Mouse (Mus musculus) lung, embryonic 16.5 days (tissue): ENCODE measurements at regions not wholly inside any gene's neighbourhood (a gene's known extent, or its start where the extent isn't known, plus 50 kb on each side); places are given as distances from the start of the nearest gene placed in this dataset.

Experiments used
- ATAC-seq: fragments of 200-750 bp; cut with Nextera tagmentation; 2 replicates; pipeline ENCODE4 v1.8.0; 2017; ENCODE audit warnings: low read depth, mild to moderate bottlenecking, moderate library complexity
- H3K27ac ChIP-seq: fragments of 300-500 bp; sonication (generic); 2 replicates; pipeline ENCODE4 v1.5.1; 2014; ENCODE audit warnings: mild to moderate bottlenecking, control low read depth, low read length
- H3K27me3 ChIP-seq: fragments of 300-500 bp; sonication (generic); 2 replicates; pipeline ENCODE4 v1.6.1; 2014; ENCODE audit warnings: low read depth, low read length, mixed read lengths; ENCODE audit not compliant: control insufficient read depth, insufficient read depth
- H3K36me3 ChIP-seq: fragments of 300-500 bp; sonication (generic); 2 replicates; pipeline ENCODE4 v1.6.1; 2014; ENCODE audit warnings: low read length; ENCODE audit not compliant: control insufficient read depth, insufficient read depth
- H3K4me1 ChIP-seq: fragments of 300-500 bp; sonication (generic); replicated peaks from 2 replicates; pipeline ENCODE4 v1.6.1; 2014; ENCODE audit warnings: low read length, mixed read lengths; ENCODE audit not compliant: control insufficient read depth, insufficient read depth
- H3K4me2 ChIP-seq: fragments of 300-500 bp; sonication (generic); 2 replicates; pipeline ENCODE4 v1.6.1; 2014; ENCODE audit warnings: low read depth, low read length, control low read depth
- H3K4me3 ChIP-seq: fragments of 300-500 bp; sonication (generic); 2 replicates; pipeline ENCODE4 v1.5.1; 2014; ENCODE audit warnings: mild to moderate bottlenecking, low read length, control low read depth
- H3K9ac ChIP-seq: fragments of 300-500 bp; sonication (generic); 2 replicates; pipeline ENCODE4 v1.6.1; 2014; ENCODE audit warnings: low read length, control low read depth
- H3K9me3 ChIP-seq: fragments of 300-500 bp; sonication (generic); 2 replicates; pipeline ENCODE4 v1.6.1; 2016; ENCODE audit warnings: low read length; ENCODE audit not compliant: control insufficient read depth
- WGBS: fragments of 180-500 bp; shearing (Covaris S2); extraction: QIAGEN DNeasy Blood & Tissue Kit; methylation state at CpG from one replicate; pipeline ENCODE4 v1.1.7; 2014; 5-methylcytosine and 5-hydroxymethylcytosine counted together

DNA sequence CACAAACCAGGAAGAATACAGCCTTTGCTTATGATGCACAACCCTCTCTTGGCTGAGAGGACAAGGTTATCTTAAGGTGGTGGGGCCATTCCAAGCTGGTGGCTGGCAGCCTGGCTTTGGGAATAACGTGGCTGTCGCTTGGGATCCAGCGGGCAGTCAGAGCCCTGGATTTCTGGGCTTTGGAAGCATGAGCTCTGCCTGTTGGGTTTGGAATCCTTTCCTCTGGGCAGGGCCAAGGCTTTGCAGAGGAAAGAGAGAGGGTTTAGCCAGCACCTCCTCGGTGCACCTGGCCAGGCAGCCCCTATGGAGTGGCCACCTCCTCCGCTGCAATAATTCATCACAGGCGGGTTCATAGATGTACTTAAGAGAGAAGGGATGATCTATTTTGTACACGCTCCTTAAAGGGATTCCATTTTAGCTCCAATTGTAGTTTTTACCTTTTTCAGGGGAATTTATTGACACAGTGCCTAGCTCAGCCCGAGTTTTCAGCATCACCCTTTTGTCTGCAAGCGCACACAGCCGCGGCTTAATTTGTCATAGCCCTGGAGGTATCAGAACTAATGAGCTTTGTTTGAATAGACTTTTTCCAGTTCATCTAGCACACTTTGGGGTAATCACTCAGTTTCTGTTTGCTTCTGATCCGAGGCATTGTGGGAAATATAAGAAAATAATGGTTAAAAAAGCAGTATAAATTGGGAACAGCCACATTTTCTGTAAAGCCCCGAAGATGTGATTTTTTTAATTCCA, 135.5 kb upstream of the Zfp507 start:
- no peak overlapping the region for H3K9ac ChIP-seq
- no peaks in the 10 kb centered on the region for H3K27me3 ChIP-seq
- H3K4me2 ChIP-seq, result no peak overlapping the region
- H3K4me1 ChIP-seq, result no peaks in the 10 kb centered on the region
- H3K27ac ChIP-seq, result no peak overlapping the region
- no peak for ATAC-seq
- no peaks in the 10 kb centered on the region for H3K9me3 ChIP-seq
- no peaks in the 10 kb centered on the region for H3K36me3 ChIP-seq
- H3K4me3 ChIP-seq, result no peak overlapping the region
- WGBS, result 66% methylated on average over 13 of the region's 13 CpGs

- H3K4me3 ChIP-seq, result no peak overlapping the region
- H3K27ac ChIP-seq, result no peak overlapping the region
- H3K4me2 ChIP-seq, result no peak overlapping the region
- no peaks in the 10 kb centered on the region for H3K36me3 ChIP-seq
- no peak overlapping the region for H3K9ac ChIP-seq
- WGBS, result 94% methylated on average over 4 of the region's 4 CpGs
- peaks cover 4% of the 10 kb centered on the region; the same call in 1 of the 2 replicates for H3K9me3 ChIP-seq
- H3K4me1 ChIP-seq, result no peaks in the 10 kb centered on the region
- ATAC-seq, result no peak
- no peaks in the 10 kb centered on the region for H3K27me3 ChIP-seq
Measured at GRCm38 (mm10) chr7:35926749-35927148, 123.9 kb upstream of the Zfp507 start.

DNA sequence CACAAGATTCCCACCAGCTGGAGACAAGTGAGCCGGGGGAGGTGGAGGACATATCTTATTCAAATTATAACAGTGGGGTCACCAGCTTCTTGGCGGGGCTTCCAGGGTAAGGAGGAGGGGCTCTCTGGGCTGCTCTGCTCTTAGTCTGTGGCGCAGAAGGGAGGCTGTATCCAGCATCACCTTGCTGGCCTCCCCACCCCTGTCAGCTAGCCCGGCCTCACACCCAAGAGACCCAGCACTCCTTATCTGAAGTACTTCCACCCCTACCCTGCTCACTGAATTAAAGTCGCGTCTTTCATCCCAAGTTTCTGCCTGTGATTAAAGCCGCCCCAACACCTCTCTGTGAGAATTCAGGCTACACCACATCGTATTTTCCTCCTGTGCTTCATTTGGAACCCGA, 119.8 kb upstream of the Zfp507 start:
- peak overlapping the region; percentile 14 for H3K4me3 ChIP-seq
- H3K4me2 ChIP-seq, result peak overlapping the region; percentile 37
- H3K27ac ChIP-seq, result no peak overlapping the region
- H3K36me3 ChIP-seq, result no peaks in the 10 kb centered on the region
- ATAC-seq, result peak; percentile 32; the same call in 1 of the 2 replicates
- 19% methylated on average over 9 of the region's 9 CpGs for WGBS
- H3K9ac ChIP-seq, result no peak overlapping the region
- peaks cover 4% of the 10 kb centered on the region; the same call in 1 of the 2 replicates for H3K4me1 ChIP-seq
- H3K27me3 ChIP-seq, result no peaks in the 10 kb centered on the region
- H3K9me3 ChIP-seq, result 0 out of 2 replicates have a peak, but pooled peaks cover 4% of the 10 kb centered on the region

GRCm38 (mm10) chr7:35920884-35921283, 118.1 kb upstream of the Zfp507 start:
- peak; percentile 54 for ATAC-seq
- no peak overlapping the region for H3K4me2 ChIP-seq
- H3K27ac ChIP-seq, result peak overlapping the region; percentile 3; the same call in 1 of the 2 replicates
- H3K36me3 ChIP-seq, result no peaks in the 10 kb centered on the region
- H3K4me3 ChIP-seq, result no peak overlapping the region
- WGBS, result 33% methylated on average over 9 of the region's 9 CpGs
- H3K4me1 ChIP-seq, result peaks cover 4% of the 10 kb centered on the region; the same call in 1 of the 2 replicates
- no peaks in the 10 kb centered on the region for H3K27me3 ChIP-seq
- no peak overlapping the region for H3K9ac ChIP-seq
- no peaks in the 10 kb centered on the region for H3K9me3 ChIP-seq

DNA sequence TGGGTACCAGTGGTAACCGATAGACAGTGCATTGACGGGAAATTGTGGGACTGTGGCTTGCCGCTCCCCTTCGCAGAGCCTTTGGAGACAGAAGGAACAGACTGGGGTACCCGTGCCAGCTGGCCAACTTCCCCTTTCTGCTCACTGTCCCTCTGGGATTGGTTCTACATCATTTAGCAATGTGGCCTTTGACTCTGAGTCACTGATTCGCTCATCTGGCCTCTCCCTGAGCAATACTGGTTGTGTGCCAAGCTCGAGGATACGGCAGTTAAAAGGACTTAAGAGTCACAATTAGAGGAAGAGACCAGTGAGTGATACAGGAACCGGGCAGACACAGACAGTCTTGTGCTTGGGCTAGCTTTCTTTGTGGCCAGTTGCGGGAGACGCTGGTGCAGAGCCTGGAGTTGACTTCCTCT, 117.4 kb upstream of the Zfp507 start:
- Histone ChIP-seq H3K4me1 (peaks cover 4% of the 10 kb centered on the region; the same call in 1 of the 2 replicates), H3K9me3 (no peaks in the 10 kb centered on the region), H3K27ac (no peak overlapping the region), H3K4me2 (no peak overlapping the region), H3K9ac (no peak overlapping the region), H3K27me3 (no peaks in the 10 kb centered on the region), H3K4me3 (no peak overlapping the region), H3K36me3 (no peaks in the 10 kb centered on the region)
- 57% methylated on average over 11 of the region's 11 CpGs for WGBS
- ATAC-seq, result peak; percentile 53

GRCm38 (mm10) chr7:35910109-35910706, 107.4 kb upstream of the Zfp507 start:
- no peak overlapping the region for H3K27ac ChIP-seq
- peak; percentile 36; the same call in 1 of the 2 replicates for ATAC-seq
- 42% methylated on average over 8 of the region's 8 CpGs for WGBS
- no peaks in the 10 kb centered on the region for H3K9me3 ChIP-seq
- H3K4me1 ChIP-seq, result peaks cover 5% of the 10 kb centered on the region; the same call in 1 of the 2 replicates
- H3K9ac ChIP-seq, result no peak overlapping the region
- no peaks in the 10 kb centered on the region for H3K27me3 ChIP-seq
- H3K36me3 ChIP-seq, result no peaks in the 10 kb centered on the region
- no peak overlapping the region for H3K4me3 ChIP-seq
- H3K4me2 ChIP-seq, result peak overlapping the region; percentile 21; the same call in 1 of the 2 replicates

DNA sequence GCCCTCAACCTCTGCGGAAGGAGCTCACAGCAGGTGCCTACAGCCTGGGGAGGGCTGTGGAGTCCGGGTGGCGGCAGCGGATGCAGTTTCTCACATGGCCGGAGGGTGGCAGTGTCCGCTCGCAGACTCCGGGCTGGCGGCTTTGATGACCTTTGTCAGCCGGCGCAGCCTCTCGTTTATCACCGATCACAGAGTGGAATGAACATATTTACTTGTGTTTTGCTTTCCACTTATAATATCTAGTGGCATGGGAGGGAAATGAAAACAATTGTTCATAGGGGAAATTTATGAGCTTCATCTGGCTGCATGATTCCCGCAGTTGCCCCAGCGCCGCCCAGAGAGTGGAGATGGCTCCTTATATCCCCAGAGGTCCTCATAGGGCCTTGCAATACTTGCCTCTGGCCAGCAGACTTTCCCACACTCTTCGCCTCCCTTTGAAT, 99.2 kb upstream of the Zfp507 start:
- H3K4me3 ChIP-seq, result peak overlapping the region; percentile 27
- peak overlapping the region; percentile 25 for H3K4me2 ChIP-seq
- ATAC-seq, result peak; percentile 63; the same call in 1 of the 2 replicates
- no peak overlapping the region for H3K27ac ChIP-seq
- peaks cover 8% of the 10 kb centered on the region for H3K4me1 ChIP-seq
- no peaks in the 10 kb centered on the region for H3K27me3 ChIP-seq
- no peaks in the 10 kb centered on the region for H3K9me3 ChIP-seq
- 8% methylated on average over 17 of the region's 17 CpGs for WGBS
- H3K9ac ChIP-seq, result 0 out of 2 replicates have a peak overlapping the region, but pooled peaks have one; percentile 31
- H3K36me3 ChIP-seq, result no peaks in the 10 kb centered on the region

- Histone ChIP-seq H3K4me3 (no peak overlapping the region), H3K27ac (no peak overlapping the region), H3K9ac (no peak overlapping the region), H3K4me1 (peaks cover 8% of the 10 kb centered on the region), H3K27me3 (no peaks in the 10 kb centered on the region), H3K4me2 (no peak overlapping the region), H3K36me3 (no peaks in the 10 kb centered on the region), H3K9me3 (no peaks in the 10 kb centered on the region)
- ATAC-seq, result no peak
- 75% methylated on average over 6 of the region's 6 CpGs for WGBS
Measured at GRCm38 (mm10) chr7:35898701-35899445, 96.1 kb upstream of the Zfp507 start.

DNA sequence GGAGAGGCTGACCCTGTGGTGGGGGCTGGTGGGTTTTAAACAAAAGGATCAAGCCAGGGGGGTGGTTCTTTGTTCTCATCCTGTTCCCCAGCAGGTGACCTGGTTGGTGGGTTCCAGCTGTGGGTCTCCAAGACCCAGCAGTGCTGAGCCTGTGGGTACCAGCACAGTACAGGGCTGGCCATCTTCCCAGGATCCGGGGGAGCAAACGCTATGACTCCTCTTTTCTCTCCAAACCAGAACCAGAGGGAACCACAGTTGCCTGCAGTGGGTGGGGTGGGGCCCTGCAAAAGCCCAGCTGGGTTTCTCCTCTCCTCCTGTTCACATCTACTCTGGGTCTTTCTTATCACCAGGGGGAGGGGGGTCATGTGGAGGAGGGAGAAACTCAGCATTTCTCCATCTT, 90.5 kb upstream of the Zfp507 start:
- WGBS, result 28% methylated on average over 2 of the region's 2 CpGs
- no peak for ATAC-seq

More for the DNA sequence above, 90.5 kb upstream of the Zfp507 start:
- H3K4me3 ChIP-seq, result no peak overlapping the region
- H3K9ac ChIP-seq, result no peak overlapping the region
- H3K36me3 ChIP-seq, result no peaks in the 10 kb centered on the region
- H3K27ac ChIP-seq, result no peak overlapping the region
- no peaks in the 10 kb centered on the region for H3K9me3 ChIP-seq
- H3K4me1 ChIP-seq, result no peaks in the 10 kb centered on the region
- H3K27me3 ChIP-seq, result no peaks in the 10 kb centered on the region
- no peak overlapping the region for H3K4me2 ChIP-seq
